Mouse (Mus musculus): ENCODE measurements around the gene Gm40193. TPM values are rescaled to one million over a fixed set of nuclear protein-coding genes. Genes with fewer than 3 reads are reported as not detected.

Gene Gm40193
- total RNA-seq (2014; fragmentation: Nextera tagmentation) (not detected in 2 replicates), total RNA-seq (2017) (not detected in 2 replicates), polyA plus RNA-seq (2012) (not detected in 2 replicates)

DNA sequence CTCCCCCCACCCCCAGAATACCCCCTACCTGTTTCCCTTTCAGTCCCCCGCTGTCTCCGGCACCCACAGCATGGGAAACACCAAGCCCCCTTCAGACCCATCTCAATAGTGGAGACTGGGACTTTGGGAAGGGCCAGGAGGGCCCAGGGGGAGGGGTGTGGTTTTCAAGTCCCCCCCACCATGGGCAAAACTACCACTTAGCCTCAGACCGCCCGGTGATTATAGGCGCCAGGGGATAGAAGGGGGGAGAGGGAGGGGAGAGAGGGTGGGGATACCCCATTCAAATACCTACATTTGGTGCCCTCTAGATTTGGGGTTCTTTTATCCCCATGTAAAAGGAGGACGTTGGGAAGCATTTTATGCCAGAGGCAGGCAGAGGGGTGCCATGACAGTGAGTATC lies at the start of gene Gm40193:
Gene Gm40193 (minus strand): TSS at position 101 of the 400 bp plus-strand sequence.
- no peak for DNase-seq (ENCODE audit: low spot score)
- peaks cover 18% of the 10 kb centered on the region for H3K36me3 ChIP-seq (replicated peaks)
- H3K4me3 ChIP-seq (ENCODE audit: low read depth, low read length): no peak within 1 kb of the TSS
- H3K9me3 ChIP-seq (replicated peaks): no peaks in the 10 kb centered on the region
- H3K27me3 ChIP-seq (ENCODE audit: insufficient read depth, low read length): peaks cover 27% of the 10 kb centered on the region
- no peak for TF ChIP-seq POLR2AphosphoS5 (IDR thresholded peaks at IDR 0.05; ENCODE audit: insufficient replicate concordance, low read depth, low read length)
- ATAC-seq (ENCODE audit: extremely low read depth, insufficient number of reproducible peaks, low FRiP score, poor library complexity, severe bottlenecking): no peak
- no peaks in the 10 kb centered on the region for H3K4me1 ChIP-seq (ENCODE audit: insufficient read depth, low read depth, low read length)

DNA sequence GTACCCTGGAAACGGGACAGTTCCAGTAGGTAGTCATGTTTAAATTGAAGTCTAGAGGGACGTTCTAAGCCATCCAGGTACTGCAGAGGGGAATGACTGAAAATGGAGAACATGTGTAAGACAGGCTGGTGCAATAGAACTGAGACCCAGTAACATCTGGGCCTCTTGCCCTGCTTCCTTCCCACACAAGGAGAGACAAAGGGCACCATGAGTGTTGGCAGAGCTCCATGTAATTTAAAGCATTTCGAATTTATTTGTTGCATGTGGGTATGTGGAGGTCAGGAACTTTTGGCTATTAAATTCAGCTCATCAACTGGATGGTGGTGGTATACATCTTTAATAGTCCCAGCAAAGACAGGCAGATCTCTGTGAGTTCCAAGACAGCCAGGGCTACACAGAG lies 49.5 kb upstream of the Gm40193 start:
- peaks cover 26% of the 10 kb centered on the region for H3K4me1 ChIP-seq (ENCODE audit: insufficient read depth, low read depth, low read length)

DNA sequence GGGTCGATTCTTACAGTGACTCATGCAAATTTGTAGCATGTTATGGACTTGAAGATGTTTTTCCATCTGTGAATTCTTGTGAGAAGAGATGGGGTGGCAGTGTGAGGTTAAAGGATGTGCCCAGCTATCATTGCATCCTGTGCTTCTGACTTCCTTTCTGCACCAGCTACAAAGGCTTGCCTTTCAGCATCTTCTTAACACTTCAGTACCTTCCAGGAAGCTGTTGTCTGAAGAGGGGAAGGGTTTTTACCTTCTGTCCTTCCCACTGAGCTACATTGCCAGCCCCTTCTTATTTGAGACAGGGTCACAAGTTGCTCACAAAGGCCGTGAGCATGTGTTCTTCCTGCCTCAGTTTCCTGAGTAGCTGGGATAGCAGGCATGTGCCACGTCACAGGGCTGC lies 48.2 kb upstream of the Gm40193 start:
- DNase-seq (ENCODE audit: low spot score): no peak
- Histone ChIP-seq H3K27me3 (ENCODE audit: insufficient read depth, low read length) (no peaks in the 10 kb centered on the region), H3K36me3 (replicated peaks) (peaks cover 81% of the 10 kb centered on the region), H3K4me3 (ENCODE audit: low read depth, low read length) (no peak overlapping the region), H3K9me3 (replicated peaks) (no peaks in the 10 kb centered on the region), H3K4me1 (ENCODE audit: insufficient read depth, low read depth, low read length) (peaks cover 34% of the 10 kb centered on the region)
- ATAC-seq (ENCODE audit: extremely low read depth, insufficient number of reproducible peaks, low FRiP score, poor library complexity, severe bottlenecking): no peak
- TF ChIP-seq CTCF (IDR thresholded peaks at IDR 0.05; ENCODE audit: low read depth, low read length) (no peak), GATA1 (IDR thresholded peaks at IDR 0.05; ENCODE audit: borderline replicate concordance, low read length) (no peak), POLR2AphosphoS5 (IDR thresholded peaks at IDR 0.05; ENCODE audit: insufficient replicate concordance, low read depth, low read length) (no peak), GATA2 (IDR thresholded peaks at IDR 0.05; ENCODE audit: borderline replicate concordance, low read depth, low read length) (no peak), TAL1 (conservative IDR thresholded peaks at IDR 0.05; ENCODE audit: low read depth, low read length) (no peak)

More for the DNA sequence above, 49.5 kb upstream of the Gm40193 start:
- TF ChIP-seq GATA1 (IDR thresholded peaks at IDR 0.05; ENCODE audit: borderline replicate concordance, low read length): no peak
- no peak for TF ChIP-seq TAL1 (conservative IDR thresholded peaks at IDR 0.05; ENCODE audit: low read depth, low read length)
- TF ChIP-seq POLR2AphosphoS5 (IDR thresholded peaks at IDR 0.05; ENCODE audit: insufficient replicate concordance, low read depth, low read length): no peak
- no peak for TF ChIP-seq GATA2 (IDR thresholded peaks at IDR 0.05; ENCODE audit: borderline replicate concordance, low read depth, low read length)
- no peak for TF ChIP-seq CTCF (IDR thresholded peaks at IDR 0.05; ENCODE audit: low read depth, low read length)
- no peaks in the 10 kb centered on the region for H3K9me3 ChIP-seq (replicated peaks)
- no peaks in the 10 kb centered on the region for H3K27me3 ChIP-seq (ENCODE audit: insufficient read depth, low read length)
- H3K36me3 ChIP-seq (replicated peaks): peaks cover 79% of the 10 kb centered on the region
- DNase-seq (ENCODE audit: low spot score) (no peak), ATAC-seq (ENCODE audit: extremely low read depth, insufficient number of reproducible peaks, low FRiP score, poor library complexity, severe bottlenecking) (no peak)
- no peak overlapping the region for H3K4me3 ChIP-seq (ENCODE audit: low read depth, low read length)

DNA sequence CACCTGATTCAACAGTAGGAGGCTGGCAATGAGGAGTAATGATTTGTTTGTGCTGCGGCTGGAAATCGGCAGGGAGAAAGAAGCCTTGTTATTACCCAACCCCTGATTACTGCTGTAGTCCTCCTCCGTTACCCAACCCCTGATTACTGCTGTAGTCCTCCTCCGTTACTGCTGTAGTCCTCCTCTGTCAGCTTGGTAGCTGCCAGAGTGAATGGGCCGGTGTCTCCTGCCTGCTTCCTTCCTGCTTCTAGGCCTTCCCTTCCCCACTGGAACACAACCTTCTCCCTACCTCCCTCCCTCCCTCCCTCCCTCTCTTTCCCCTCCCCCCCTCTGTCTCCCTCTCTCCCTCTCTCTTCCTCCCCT lies 47.6 kb upstream of the Gm40193 start:
- ATAC-seq (ENCODE audit: extremely low read depth, insufficient number of reproducible peaks, low FRiP score, poor library complexity, severe bottlenecking): no peak
- DNase-seq (ENCODE audit: low spot score): no peak
- peaks cover 76% of the 10 kb centered on the region for H3K36me3 ChIP-seq (replicated peaks)
- no peaks in the 10 kb centered on the region for H3K9me3 ChIP-seq (replicated peaks)
- no peak overlapping the region for H3K4me3 ChIP-seq (ENCODE audit: low read depth, low read length)
- no peaks in the 10 kb centered on the region for H3K27me3 ChIP-seq (ENCODE audit: insufficient read depth, low read length)
- peaks cover 32% of the 10 kb centered on the region for H3K4me1 ChIP-seq (ENCODE audit: insufficient read depth, low read depth, low read length)
- no peak for TF ChIP-seq GATA2 (IDR thresholded peaks at IDR 0.05; ENCODE audit: borderline replicate concordance, low read depth, low read length)
- no peak for TF ChIP-seq GATA1 (IDR thresholded peaks at IDR 0.05; ENCODE audit: borderline replicate concordance, low read length)
- TF ChIP-seq CTCF (IDR thresholded peaks at IDR 0.05; ENCODE audit: low read depth, low read length): no peak
- TF ChIP-seq TAL1 (conservative IDR thresholded peaks at IDR 0.05; ENCODE audit: low read depth, low read length): no peak
- no peak for TF ChIP-seq POLR2AphosphoS5 (IDR thresholded peaks at IDR 0.05; ENCODE audit: insufficient replicate concordance, low read depth, low read length)

DNA sequence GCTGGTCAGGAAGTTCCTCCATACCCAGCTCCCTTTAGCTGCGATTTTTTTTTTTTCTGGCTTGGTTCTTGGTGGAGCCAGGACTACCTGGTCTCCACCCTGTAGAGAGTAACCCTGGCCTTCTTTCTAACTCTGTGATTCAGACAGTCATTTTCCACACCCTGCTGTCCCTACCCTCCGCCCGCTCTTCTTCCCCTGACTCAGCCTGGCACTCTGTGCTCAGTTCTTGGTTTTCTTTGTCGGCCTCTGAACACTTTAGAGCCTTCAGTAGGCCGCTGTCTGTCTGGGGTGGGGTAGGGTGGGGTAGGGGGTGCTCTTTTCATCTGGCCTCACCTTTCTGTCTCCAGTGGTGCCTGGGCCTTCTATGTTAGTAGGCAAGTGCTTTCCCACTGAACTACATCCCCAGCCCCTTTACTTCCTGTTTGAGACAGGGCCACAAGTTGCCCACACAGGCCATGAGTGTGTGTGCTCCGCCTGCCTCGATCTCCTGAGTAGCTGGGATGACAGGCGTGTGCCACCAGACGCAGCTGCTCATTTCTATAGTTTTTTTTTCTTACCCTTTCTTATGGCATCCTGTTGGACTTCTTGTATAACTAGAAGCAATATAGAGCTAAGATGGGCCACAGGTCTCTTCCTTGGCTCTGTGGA lies 47.1 kb upstream of the Gm40193 start:
- TF ChIP-seq POLR2AphosphoS5 (IDR thresholded peaks at IDR 0.05; ENCODE audit: insufficient replicate concordance, low read depth, low read length) (no peak), GATA1 (IDR thresholded peaks at IDR 0.05; ENCODE audit: borderline replicate concordance, low read length) (no peak)
- no peak for ATAC-seq (ENCODE audit: extremely low read depth, insufficient number of reproducible peaks, low FRiP score, poor library complexity, severe bottlenecking)

DNA sequence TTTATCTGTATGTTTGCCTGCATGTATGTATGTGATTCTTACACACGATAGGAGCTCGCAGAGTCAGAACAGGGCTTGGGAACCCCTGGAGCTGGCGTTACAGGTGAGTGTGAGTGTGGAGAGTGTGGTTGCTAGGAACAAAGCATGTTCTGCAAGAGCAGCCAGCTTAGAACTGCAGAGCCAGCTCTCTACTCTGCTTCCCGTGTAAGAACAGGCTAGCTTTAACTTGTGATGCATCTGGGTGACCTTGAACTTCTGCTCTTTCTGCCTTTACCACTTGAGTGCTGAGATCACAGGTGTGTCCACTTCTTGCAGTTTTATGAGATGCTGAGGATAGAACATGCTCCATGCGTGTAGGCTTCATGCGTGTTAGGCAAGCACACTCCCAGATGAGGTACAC lies 46.2 kb upstream of the Gm40193 start:
- H3K27me3 ChIP-seq (ENCODE audit: insufficient read depth, low read length): no peaks in the 10 kb centered on the region
- TF ChIP-seq TAL1 (conservative IDR thresholded peaks at IDR 0.05; ENCODE audit: low read depth, low read length) (no peak), GATA1 (IDR thresholded peaks at IDR 0.05; ENCODE audit: borderline replicate concordance, low read length) (no peak), CTCF (IDR thresholded peaks at IDR 0.05; ENCODE audit: low read depth, low read length) (no peak), GATA2 (IDR thresholded peaks at IDR 0.05; ENCODE audit: borderline replicate concordance, low read depth, low read length) (no peak), POLR2AphosphoS5 (IDR thresholded peaks at IDR 0.05; ENCODE audit: insufficient replicate concordance, low read depth, low read length) (no peak)
- ATAC-seq (ENCODE audit: extremely low read depth, insufficient number of reproducible peaks, low FRiP score, poor library complexity, severe bottlenecking) (no peak), DNase-seq (ENCODE audit: low spot score) (no peak)
- H3K36me3 ChIP-seq (replicated peaks): peaks cover 72% of the 10 kb centered on the region
- no peaks in the 10 kb centered on the region for H3K9me3 ChIP-seq (replicated peaks)
- H3K4me1 ChIP-seq (ENCODE audit: insufficient read depth, low read depth, low read length): peaks cover 33% of the 10 kb centered on the region
- no peak overlapping the region for H3K4me3 ChIP-seq (ENCODE audit: low read depth, low read length)

More for the DNA sequence above, 47.1 kb upstream of the Gm40193 start:
- Histone ChIP-seq H3K4me1 (ENCODE audit: insufficient read depth, low read depth, low read length) (peaks cover 32% of the 10 kb centered on the region), H3K36me3 (replicated peaks) (peaks cover 76% of the 10 kb centered on the region), H3K4me3 (ENCODE audit: low read depth, low read length) (no peak overlapping the region), H3K9me3 (replicated peaks) (no peaks in the 10 kb centered on the region), H3K27me3 (ENCODE audit: insufficient read depth, low read length) (no peaks in the 10 kb centered on the region)
- no peak for DNase-seq (ENCODE audit: low spot score)

Measured in G1E (cell line).